Mouse (Mus musculus) forebrain, embryonic 12.5 days (tissue): ENCODE results near the gene Gm4969. TPM values are rescaled to one million over a fixed set of nuclear protein-coding genes. Genes with fewer than 3 reads are reported as not detected.

Experiments
- ATAC-seq: fragments of 200-750 bp; cut with Nextera tagmentation; 2 replicates; pipeline ENCODE4 v1.8.0; 2017; ENCODE audit warnings: moderate TSS enrichment; ENCODE audit not compliant: low FRiP score
- H3K27ac ChIP-seq: fragments of 300-500 bp; sonication (generic); 2 replicates; pipeline ENCODE4 v1.5.1; 2016; ENCODE audit warnings: mild to moderate bottlenecking
- H3K27me3 ChIP-seq: fragments of 300-500 bp; sonication (generic); 2 replicates; pipeline ENCODE4 v1.6.1; 2016; ENCODE audit warnings: mild to moderate bottlenecking
- H3K36me3 ChIP-seq: fragments of 300-500 bp; sonication (generic); replicated peaks from 2 replicates; pipeline ENCODE4 v1.6.1; 2016; ENCODE audit warnings: mild to moderate bottlenecking
- H3K4me1 ChIP-seq: fragments of 300-500 bp; sonication (generic); 2 replicates; pipeline ENCODE4 v1.6.1; 2016
- H3K4me2 ChIP-seq: fragments of 300-500 bp; sonication (generic); 2 replicates; pipeline ENCODE4 v1.6.1; 2016; ENCODE audit warnings: mild to moderate bottlenecking, moderate library complexity
- H3K4me3 ChIP-seq: fragments of 300-500 bp; sonication (generic); replicated peaks from 2 replicates; pipeline ENCODE4 v1.5.1; 2016; ENCODE audit warnings: mild to moderate bottlenecking
- H3K9ac ChIP-seq: fragments of 300-500 bp; sonication (generic); 2 replicates; pipeline ENCODE4 v1.6.1; 2016; ENCODE audit warnings: mild to moderate bottlenecking
- H3K9me3 ChIP-seq: fragments of 300-500 bp; sonication (generic); 2 replicates; pipeline ENCODE4 v1.6.1; 2016
- WGBS: fragments of 180-500 bp; shearing (Covaris S2); methylation state at CpG from one replicate; pipeline ENCODE4 v1.1.7; 2016; 5-methylcytosine and 5-hydroxymethylcytosine counted together
- polyA plus RNA-seq: library from polyadenylated mRNA; unstranded; fragments of >200 nt; fragmentation: Nextera tagmentation; extraction: Ambion mirVana; gene quantifications from 2 replicates; pipeline ENCODE4 v1.2.1, GENCODE M21; 2016

Gene Gm4969
- polyA plus RNA-seq, result 1.1 and 1.8 TPM in 2 replicates

DNA sequence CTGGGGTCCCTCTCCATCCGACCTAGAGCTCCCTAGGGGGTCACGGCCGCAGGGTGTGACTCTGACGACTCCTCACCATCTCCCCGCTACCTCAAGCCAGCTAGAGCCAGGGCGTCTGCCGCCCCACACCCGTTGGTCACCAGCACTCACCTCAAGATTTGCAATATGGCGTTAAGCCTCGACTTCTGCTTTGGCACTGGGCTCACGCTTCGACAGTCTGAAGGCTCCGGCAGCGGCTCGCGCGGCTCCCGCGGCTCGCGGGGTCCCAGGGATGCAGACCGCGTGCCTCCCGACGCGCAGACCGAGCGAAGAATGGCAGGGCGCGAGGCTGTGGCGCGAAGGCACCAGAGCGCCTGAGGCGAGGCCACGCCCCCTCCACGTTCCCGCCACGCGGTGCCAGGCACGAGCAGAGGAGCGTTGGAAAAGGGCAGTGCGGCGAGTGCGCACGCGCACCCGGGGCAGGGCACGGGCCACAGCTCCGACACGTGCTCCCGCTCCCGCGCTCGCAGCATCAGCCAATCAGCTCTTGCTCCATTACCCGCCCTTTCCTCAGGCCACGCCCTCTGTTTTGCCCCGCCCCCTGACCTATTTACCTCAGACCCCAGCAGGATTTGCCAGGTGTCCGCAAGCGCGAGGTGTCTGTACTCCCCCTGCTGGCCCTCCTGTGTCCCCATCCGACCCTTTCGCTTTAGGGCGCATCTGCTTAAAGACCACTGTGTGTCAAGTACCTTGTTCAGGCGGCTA lies at the start of gene Gm4969:
Gm4969 (minus strand) TSS at position 341 of the 744 bp plus-strand sequence.
- H3K9me3 ChIP-seq, result peaks cover 11% of the 10 kb centered on the region
- H3K4me1 ChIP-seq, result peaks cover 20% of the 10 kb centered on the region
- peak; percentile 39; the same call in 1 of the 2 replicates for ATAC-seq
- no peak within 1 kb of the TSS for H3K9ac ChIP-seq
- H3K36me3 ChIP-seq, result no peaks in the 10 kb centered on the region
- 23% methylated on average over 64 of the region's 64 CpGs for WGBS
- peak within 1 kb of the TSS; percentile 42 for H3K4me2 ChIP-seq
- peaks cover 12% of the 10 kb centered on the region for H3K27me3 ChIP-seq
- H3K4me3 ChIP-seq, result peak within 1 kb of the TSS; percentile 25
- no peak within 1 kb of the TSS for H3K27ac ChIP-seq

DNA sequence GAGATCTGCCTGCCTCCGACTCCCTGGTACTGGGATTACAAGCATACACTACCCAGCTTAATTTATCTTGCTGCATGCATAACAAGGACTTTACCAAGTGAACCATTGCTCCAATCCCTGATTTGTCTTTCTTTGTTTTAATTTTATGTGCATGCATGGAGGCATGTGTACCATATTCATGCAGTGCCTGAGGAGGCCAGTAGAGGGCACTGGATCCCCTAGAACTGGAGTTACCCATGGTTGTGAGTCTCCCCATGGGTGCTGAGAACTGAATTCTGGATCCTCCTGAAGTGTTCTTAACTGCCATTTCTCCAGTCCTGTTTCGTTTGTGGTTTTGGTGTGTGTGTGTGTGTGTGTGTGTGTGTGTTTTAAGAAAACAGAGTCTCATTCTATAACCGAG lies 48.8 kb upstream of the Gm4969 start:
- Histone ChIP-seq H3K27me3 (peaks cover 44% of the 10 kb centered on the region), H3K9ac (no peak overlapping the region), H3K9me3 (peaks cover 7% of the 10 kb centered on the region; the same call in 1 of the 2 replicates), H3K4me3 (no peak overlapping the region), H3K27ac (no peak overlapping the region), H3K4me1 (peaks cover 36% of the 10 kb centered on the region), H3K36me3 (no peaks in the 10 kb centered on the region), H3K4me2 (no peak overlapping the region)
- WGBS, result 87% methylated on average over 3 of the region's 3 CpGs
- ATAC-seq, result no peak

DNA sequence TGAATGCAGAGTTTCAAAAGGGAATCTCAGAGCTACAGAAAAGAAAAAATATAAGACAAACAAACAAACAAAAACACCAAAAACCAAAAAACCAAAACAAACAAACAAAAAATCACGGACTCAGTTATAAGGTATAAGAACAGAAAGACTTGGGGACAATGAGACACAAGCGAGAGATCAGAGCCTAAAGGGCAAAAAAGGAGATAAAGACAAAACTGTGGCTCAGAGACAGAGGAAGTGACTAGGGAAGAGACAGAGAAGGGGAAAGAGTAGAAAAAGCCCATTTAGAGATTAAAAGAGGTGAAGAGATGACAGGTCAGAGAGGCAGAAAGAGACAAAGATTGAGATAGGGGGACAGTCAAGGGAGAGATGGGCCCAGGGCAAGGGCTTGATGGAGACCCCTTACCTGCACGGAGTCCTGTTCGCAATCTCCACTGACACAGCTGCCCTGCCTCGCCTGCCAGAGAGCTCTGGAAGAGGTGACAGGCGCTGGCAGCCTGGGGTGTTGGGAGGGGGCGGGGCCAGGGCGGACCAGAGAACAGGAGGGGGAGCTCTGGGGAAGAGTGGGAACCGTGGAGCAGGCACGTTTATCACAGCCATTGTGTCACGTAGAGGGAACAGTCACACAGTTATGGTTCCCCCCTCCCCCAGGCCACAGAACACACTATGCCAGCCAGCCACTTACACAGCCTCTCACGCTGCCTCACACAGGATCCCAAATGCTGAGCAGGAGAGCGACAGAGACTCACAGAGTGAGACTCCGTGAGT lies 47.7 kb upstream of the Gm4969 start, which contains the start of gene Gipr:
Gipr (minus strand) TSS at position 472 of the 768 bp plus-strand sequence.
- peak within 1 kb of the TSS; percentile 37 for H3K4me2 ChIP-seq
- H3K4me1 ChIP-seq, result peaks cover 33% of the 10 kb centered on the region
- H3K9me3 ChIP-seq, result peaks cover 7% of the 10 kb centered on the region; the same call in 1 of the 2 replicates
- H3K27ac ChIP-seq, result no peak within 1 kb of the TSS
- 0 out of 2 replicates have a peak within 1 kb of the TSS, but pooled peaks have one; percentile 9 for H3K9ac ChIP-seq
- H3K27me3 ChIP-seq, result peaks cover 48% of the 10 kb centered on the region
- no peaks in the 10 kb centered on the region for H3K36me3 ChIP-seq
- peak; percentile 57 for ATAC-seq
- WGBS, result 12% methylated on average over 14 of the region's 14 CpGs
- H3K4me3 ChIP-seq, result 0 out of 2 replicates have a peak within 1 kb of the TSS, but pooled peaks have one; percentile 1

DNA sequence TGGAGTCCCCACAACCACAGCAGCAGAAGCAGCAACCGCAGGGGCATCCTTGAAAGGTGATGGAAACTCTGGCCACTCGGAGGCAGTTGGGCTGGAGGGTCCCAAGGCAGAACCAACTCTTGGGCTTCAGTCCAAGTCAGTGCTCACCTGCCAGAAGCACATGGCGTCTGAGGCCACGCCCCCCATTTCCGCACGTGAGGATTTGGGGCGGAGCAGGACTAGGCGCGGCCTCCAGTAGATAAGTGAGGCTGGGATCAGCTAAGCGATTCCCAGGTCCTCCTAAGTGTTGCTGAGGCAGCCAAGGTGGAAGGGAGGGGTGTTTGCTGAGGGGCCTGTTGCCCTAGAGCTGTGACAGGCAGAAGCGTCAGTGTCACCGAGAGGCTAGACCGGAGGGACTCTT lies 46.8 kb upstream of the Gm4969 start:
- Histone ChIP-seq H3K36me3 (no peaks in the 10 kb centered on the region), H3K27me3 (peaks cover 56% of the 10 kb centered on the region), H3K27ac (no peak overlapping the region), H3K4me2 (peak overlapping the region; percentile 34), H3K9ac (no peak overlapping the region), H3K4me3 (no peak overlapping the region), H3K9me3 (peaks cover 7% of the 10 kb centered on the region; the same call in 1 of the 2 replicates), H3K4me1 (peaks cover 37% of the 10 kb centered on the region)
- 3% methylated on average over 13 of the region's 13 CpGs for WGBS
- no peak for ATAC-seq

DNA sequence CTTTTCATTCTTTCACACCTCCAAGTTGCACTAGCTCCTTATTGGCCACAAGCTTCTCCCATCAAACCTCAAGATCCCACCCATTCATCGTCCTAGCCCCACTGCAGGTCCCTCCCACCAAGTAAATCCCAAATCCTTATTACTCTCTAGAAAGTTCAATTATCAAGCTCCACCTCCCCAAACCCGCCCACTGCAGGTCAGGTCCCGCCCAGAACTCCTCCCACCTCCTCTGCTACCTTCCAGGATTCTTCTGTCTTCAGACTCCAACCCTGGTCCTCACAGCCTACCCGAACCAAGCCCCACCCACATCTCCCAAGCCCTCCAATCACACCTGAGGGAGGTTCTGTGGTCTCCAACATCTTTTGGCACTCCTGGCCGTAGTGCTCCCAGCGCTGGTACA lies 46.0 kb upstream of the Gm4969 start:
- peak; percentile 27; the same call in 1 of the 2 replicates for ATAC-seq
- H3K27me3 ChIP-seq, result peaks cover 64% of the 10 kb centered on the region

DNA sequence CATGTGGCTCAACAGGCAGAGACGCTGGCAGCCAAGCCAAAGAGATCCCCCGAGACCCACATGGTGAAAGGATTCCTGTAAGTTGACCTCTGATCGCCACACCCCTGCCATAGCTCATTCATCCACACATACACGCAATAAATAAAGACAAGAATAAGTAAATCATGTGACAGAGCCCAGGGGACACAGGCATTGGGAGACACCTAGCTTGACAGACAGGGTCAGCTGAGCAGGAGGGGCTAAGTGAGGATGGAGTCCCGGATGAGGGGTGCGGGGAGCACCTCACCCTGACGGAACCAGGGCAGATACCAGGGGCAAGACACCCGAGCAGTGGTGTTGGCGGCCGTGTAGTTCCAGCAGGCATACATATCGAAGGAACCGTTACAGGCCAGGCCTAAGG lies 45.6 kb upstream of the Gm4969 start:
- H3K4me1 ChIP-seq, result peaks cover 39% of the 10 kb centered on the region
- H3K36me3 ChIP-seq, result no peaks in the 10 kb centered on the region
- peak overlapping the region; percentile 34; the same call in 1 of the 2 replicates for H3K4me2 ChIP-seq
- peaks cover 7% of the 10 kb centered on the region; the same call in 1 of the 2 replicates for H3K9me3 ChIP-seq
- H3K27ac ChIP-seq, result no peak overlapping the region
- no peak overlapping the region for H3K4me3 ChIP-seq
- peaks cover 69% of the 10 kb centered on the region for H3K27me3 ChIP-seq
- H3K9ac ChIP-seq, result no peak overlapping the region; the same call in 1 of the 2 replicates
- ATAC-seq, result no peak
- WGBS, result 36% methylated on average over 11 of the region's 12 CpGs

More for the DNA sequence above, 46.0 kb upstream of the Gm4969 start:
- peaks cover 39% of the 10 kb centered on the region for H3K4me1 ChIP-seq
- 2% methylated on average over 6 of the region's 6 CpGs for WGBS
- H3K4me2 ChIP-seq, result peak overlapping the region; percentile 34
- H3K36me3 ChIP-seq, result no peaks in the 10 kb centered on the region
- H3K27ac ChIP-seq, result no peak overlapping the region
- peaks cover 7% of the 10 kb centered on the region; the same call in 1 of the 2 replicates for H3K9me3 ChIP-seq
- H3K9ac ChIP-seq, result no peak overlapping the region; the same call in 1 of the 2 replicates
- H3K4me3 ChIP-seq, result no peak overlapping the region

DNA sequence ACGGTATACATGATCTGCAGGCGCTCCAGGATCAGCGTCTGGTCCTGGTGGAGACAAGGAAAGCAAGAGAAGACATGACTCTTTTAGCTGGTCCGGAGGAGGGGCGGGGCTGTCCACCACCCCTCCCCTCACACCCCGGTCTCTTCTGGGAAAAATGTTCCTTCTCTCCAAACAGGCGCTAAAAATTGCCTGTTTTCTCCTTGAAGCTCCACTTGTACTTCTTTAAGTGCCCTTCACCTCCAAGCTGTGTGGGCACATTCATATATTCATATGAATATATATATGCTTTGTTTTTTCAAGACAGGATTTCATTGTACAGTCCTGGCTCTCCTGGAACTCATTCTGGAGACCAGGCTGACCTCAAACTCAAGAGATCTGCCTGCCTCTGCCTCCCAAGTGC lies 44.8 kb upstream of the Gm4969 start:
- H3K4me3 ChIP-seq, result no peak overlapping the region
- no peak overlapping the region for H3K4me2 ChIP-seq
- no peak for ATAC-seq
- no peaks in the 10 kb centered on the region for H3K36me3 ChIP-seq
- H3K9me3 ChIP-seq, result peaks cover 7% of the 10 kb centered on the region; the same call in 1 of the 2 replicates
- peaks cover 73% of the 10 kb centered on the region for H3K27me3 ChIP-seq
- H3K27ac ChIP-seq, result no peak overlapping the region
- H3K9ac ChIP-seq, result no peak overlapping the region
- WGBS, result 86% methylated on average over 7 of the region's 7 CpGs
- peaks cover 40% of the 10 kb centered on the region for H3K4me1 ChIP-seq

DNA sequence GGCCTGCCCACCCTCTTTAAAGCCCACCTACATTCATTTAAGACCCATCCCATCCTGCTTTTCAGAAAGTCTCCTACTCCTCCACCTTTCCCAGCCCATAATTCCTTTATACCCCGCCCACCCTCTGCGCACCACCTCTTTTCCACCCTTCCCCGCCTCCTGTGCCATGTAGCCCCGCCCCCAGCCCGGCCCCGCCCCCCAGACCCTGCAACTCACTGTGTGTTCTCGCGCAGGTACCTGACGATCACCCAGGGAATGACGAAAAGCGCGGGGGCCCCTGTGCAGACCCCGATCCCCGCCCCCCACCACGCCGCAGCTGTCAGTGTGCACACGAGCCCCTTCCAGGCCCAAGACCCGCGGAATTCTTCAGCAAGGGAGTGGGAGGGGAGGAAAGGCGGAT lies 41.9 kb upstream of the Gm4969 start:
- H3K27me3 ChIP-seq, result peaks cover 62% of the 10 kb centered on the region

DNA sequence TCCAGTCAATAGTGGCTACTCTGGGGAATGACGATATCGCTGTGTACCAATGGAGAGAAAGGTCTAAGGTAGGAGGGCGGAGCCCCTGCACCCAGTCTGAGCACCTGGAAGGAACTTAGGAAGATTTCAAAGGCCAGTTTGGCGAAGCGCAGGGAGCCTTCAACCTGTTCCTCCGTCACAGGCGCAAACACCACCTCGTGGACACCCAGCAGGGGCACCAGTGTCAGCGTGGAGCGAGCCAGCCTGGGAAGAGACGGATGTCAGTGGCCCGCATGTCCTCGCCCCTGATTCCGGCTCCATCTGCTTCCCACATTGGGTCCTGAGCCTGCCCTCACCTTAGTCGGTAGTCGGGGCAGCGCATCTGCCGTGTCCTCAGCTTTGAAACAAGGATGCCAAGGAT lies 41.2 kb upstream of the Gm4969 start:
- H3K4me3 ChIP-seq, result peak overlapping the region; percentile 38; the same call in 1 of the 2 replicates
- WGBS, result 16% methylated on average over 18 of the region's 18 CpGs
- ATAC-seq, result no peak
- peak overlapping the region; percentile 36; the same call in 1 of the 2 replicates for H3K9ac ChIP-seq
- H3K27ac ChIP-seq, result no peak overlapping the region
- H3K4me1 ChIP-seq, result peaks cover 35% of the 10 kb centered on the region
- H3K9me3 ChIP-seq, result no peaks in the 10 kb centered on the region
- peak overlapping the region; percentile 62 for H3K4me2 ChIP-seq
- H3K27me3 ChIP-seq, result peaks cover 55% of the 10 kb centered on the region
- H3K36me3 ChIP-seq, result peaks cover 7% of the 10 kb centered on the region; the same call in 1 of the 2 replicates

More for the DNA sequence above, 41.9 kb upstream of the Gm4969 start:
- H3K4me1 ChIP-seq, result peaks cover 42% of the 10 kb centered on the region
- no peak overlapping the region for H3K27ac ChIP-seq
- 0 out of 2 replicates have a peak, but pooled peaks cover under 1% of the 10 kb centered on the region for H3K36me3 ChIP-seq
- peak overlapping the region; percentile 62 for H3K4me2 ChIP-seq
- H3K9me3 ChIP-seq, result no peaks in the 10 kb centered on the region
- ATAC-seq, result peak; percentile 31
- H3K4me3 ChIP-seq, result peak overlapping the region; percentile 38
- peak overlapping the region; percentile 36; the same call in 1 of the 2 replicates for H3K9ac ChIP-seq
- 1% methylated on average over 20 of the region's 20 CpGs for WGBS

DNA sequence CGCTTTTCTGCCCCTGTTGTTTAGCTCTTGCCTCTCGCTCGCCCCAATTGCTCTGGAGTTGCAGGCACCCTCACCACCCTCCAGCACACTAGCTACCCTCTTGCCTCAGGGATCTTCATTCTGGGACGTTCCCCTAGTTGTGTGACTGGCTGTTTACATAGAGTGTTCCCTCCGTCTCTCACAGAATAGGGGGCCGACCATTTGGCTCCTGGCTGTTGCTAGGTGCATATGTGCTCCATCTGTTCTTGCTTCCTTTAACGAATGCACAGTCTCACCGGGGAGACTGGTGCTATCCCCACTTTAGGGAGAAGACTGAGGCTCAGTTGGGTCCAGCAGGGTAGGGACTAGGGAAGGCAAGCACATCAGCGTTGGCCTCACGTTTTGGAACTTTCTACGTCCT lies 40.4 kb upstream of the Gm4969 start:
- H3K9ac ChIP-seq, result no peak overlapping the region
- H3K27me3 ChIP-seq, result peaks cover 46% of the 10 kb centered on the region
- no peak overlapping the region for H3K4me3 ChIP-seq
- H3K27ac ChIP-seq, result no peak overlapping the region
- no peaks in the 10 kb centered on the region for H3K9me3 ChIP-seq
- H3K36me3 ChIP-seq, result peaks cover 13% of the 10 kb centered on the region
- peaks cover 27% of the 10 kb centered on the region for H3K4me1 ChIP-seq
- no peak overlapping the region for H3K4me2 ChIP-seq
- 74% methylated on average over 11 of the region's 11 CpGs for WGBS
- ATAC-seq, result no peak

DNA sequence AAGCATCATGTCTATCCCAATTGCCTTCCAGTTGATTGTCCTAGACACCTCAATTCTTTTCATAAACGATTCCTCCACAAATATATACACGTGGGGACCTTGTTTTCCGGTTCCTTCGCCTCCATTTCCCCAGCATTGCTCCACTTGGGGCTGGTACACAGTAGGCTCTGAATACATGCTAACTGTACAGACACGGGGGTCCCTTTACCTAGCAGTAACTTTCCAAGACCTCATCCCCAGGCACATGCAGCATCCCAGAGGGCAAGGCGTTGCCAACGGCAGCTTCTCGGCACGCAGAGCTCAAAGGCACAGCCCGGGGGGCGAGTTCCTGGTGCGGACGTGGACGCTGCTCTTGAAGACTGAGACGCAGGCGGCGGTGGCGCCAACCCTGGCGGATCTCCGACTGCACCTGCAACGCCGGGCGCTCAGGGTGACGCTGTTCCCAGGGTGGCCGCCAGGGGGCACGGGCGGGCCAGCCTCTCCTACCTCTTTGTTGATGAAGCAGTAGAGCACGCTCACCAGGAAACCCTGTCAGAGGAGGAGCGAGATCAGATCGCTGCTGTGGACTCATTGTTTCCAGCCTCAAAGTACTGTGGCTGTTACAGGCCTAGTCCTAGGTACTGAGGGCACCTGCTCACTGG lies 39.1 kb upstream of the Gm4969 start:
- H3K9ac ChIP-seq, result peak overlapping the region; percentile 29; the same call in 1 of the 2 replicates
- H3K27me3 ChIP-seq, result peaks cover 33% of the 10 kb centered on the region

More for the DNA sequence above, 39.1 kb upstream of the Gm4969 start:
- 5% methylated on average over 30 of the region's 30 CpGs for WGBS
- H3K4me3 ChIP-seq, result peak overlapping the region; percentile 23
- peak overlapping the region; percentile 49 for H3K4me2 ChIP-seq
- ATAC-seq, result peak; percentile 79
- H3K4me1 ChIP-seq, result peaks cover 24% of the 10 kb centered on the region
- peaks cover 26% of the 10 kb centered on the region for H3K36me3 ChIP-seq
- H3K27ac ChIP-seq, result peak overlapping the region; percentile 77
- no peaks in the 10 kb centered on the region for H3K9me3 ChIP-seq
